11 mouse cellular contexts compared by ENCODE assay signal in the genomic region with DNA sequence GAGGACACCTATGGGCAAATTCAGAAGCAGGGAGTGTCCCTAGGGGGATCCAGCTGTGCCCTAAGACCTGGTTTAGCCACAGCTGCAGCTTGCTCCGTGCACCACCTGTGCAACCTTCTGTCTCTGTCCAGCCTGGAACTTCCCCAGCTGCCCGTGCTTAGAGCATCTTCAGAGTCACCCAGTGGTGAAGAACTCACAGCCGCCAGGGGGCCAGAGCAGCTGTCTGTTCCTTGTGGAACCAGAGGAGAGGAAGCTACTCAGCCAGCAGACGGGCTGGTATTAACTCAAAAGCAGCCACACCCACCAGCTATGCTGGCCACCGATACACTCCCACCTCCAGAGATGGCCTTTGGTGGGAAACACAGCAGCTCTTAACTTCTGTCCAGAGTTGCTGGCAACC. TPM values are rescaled to one million over a fixed set of nuclear protein-coding genes. Genes with fewer than 3 reads are reported as not detected.
DNase-seq lines count a peak whose midpoint lies in the region; ATAC-seq and TF ChIP-seq lines count a peak whose summit lies in the region.
"Had no signal": no experiment of that assay in that cellular context is flagged by ENCODE, and none has a peak within 500 bp of the region (broad histone marks: within the 10 kb centered on the region; RNA-seq: fewer than 3 reads in every experiment).

No protein-coding gene starts in this region.

- H3K27ac ChIP-seq in intestine, postnatal 0 days (ENCODE audit: low read depth, low read length): no peak overlapping the region
- no peak overlapping the region for H3K27ac ChIP-seq in intestine, embryonic 16.5 days (ENCODE audit: low read length)
- H3K27ac ChIP-seq in lung, postnatal 0 days (ENCODE audit: low read length): no peak overlapping the region
- no peak overlapping the region for H3K27ac ChIP-seq in forebrain, embryonic 14.5 days (ENCODE audit: low read depth, low read length)
- H3K27ac ChIP-seq: embryonic facial prominence, embryonic 15.5 days; hindbrain, embryonic 15.5 days; liver, embryonic 13.5 days had no signal

- 21% methylated on average over 5 of the region's 5 CpGs for whole genome bisulfite sequencing in intestine, postnatal 0 days
- 24% methylated on average over 5 of the region's 5 CpGs for WGBS in intestine, embryonic 16.5 days
- 22% methylated on average over 5 of the region's 5 CpGs for WGBS in lung, postnatal 0 days
- 36% methylated on average over 5 of the region's 5 CpGs for WGBS in forebrain, embryonic 14.5 days

- no peaks in the 10 kb centered on the region for H3K4me1 ChIP-seq in intestine, postnatal 0 days (replicated peaks; ENCODE audit: control insufficient read depth, insufficient read depth, low read length)
- H3K4me1 ChIP-seq in intestine, embryonic 16.5 days (ENCODE audit: control insufficient read depth, insufficient read depth, low read length): no peaks in the 10 kb centered on the region
- H3K4me1 ChIP-seq in lung, postnatal 0 days (ENCODE audit: insufficient read depth, low read depth, low read length): no peaks in the 10 kb centered on the region; the same call in 1 of the 2 replicates
- H3K4me1 ChIP-seq in forebrain, embryonic 14.5 days (ENCODE audit: control insufficient read depth, insufficient read depth, low read length): peaks cover 4% of the 10 kb centered on the region; the same call in 1 of the 2 replicates

- TF ChIP-seq CTCF in intestine, postnatal 0 days (IDR thresholded peaks at IDR 0.05; ENCODE audit: low read depth): peak; percentile 60
- TF ChIP-seq CTCF in lung, postnatal 0 days (IDR thresholded peaks at IDR 0.05): peak; percentile 53

- ATAC-seq in intestine, postnatal 0 days: no peak
- no peak for ATAC-seq in intestine, embryonic 16.5 days
- ATAC-seq in lung, postnatal 0 days: no peak
- ATAC-seq in forebrain, embryonic 14.5 days: no peak

- H3K27me3 ChIP-seq in intestine, postnatal 0 days (replicated peaks; ENCODE audit: control insufficient read depth, insufficient read depth, low read length): peaks cover 16% of the 10 kb centered on the region
- H3K27me3 ChIP-seq in intestine, embryonic 16.5 days (replicated peaks; ENCODE audit: control insufficient read depth, insufficient read depth, low read length): peaks cover 15% of the 10 kb centered on the region
- H3K27me3 ChIP-seq in lung, postnatal 0 days (replicated peaks; ENCODE audit: insufficient read depth, low read length): no peaks in the 10 kb centered on the region; the same call in 1 of the 2 replicates
- peaks cover 6% of the 10 kb centered on the region; the same call in 1 of the 2 replicates for H3K27me3 ChIP-seq in forebrain, embryonic 14.5 days (replicated peaks; ENCODE audit: control insufficient read depth, insufficient read depth, low read length)

- H3K4me3 ChIP-seq in intestine, postnatal 0 days (ENCODE audit: low read depth, low read length): no peak overlapping the region
- no peak overlapping the region for H3K4me3 ChIP-seq in intestine, embryonic 16.5 days (ENCODE audit: low read length)
- no peak overlapping the region for H3K4me3 ChIP-seq in lung, postnatal 0 days (ENCODE audit: low read depth, low read length)
- H3K4me3 ChIP-seq in forebrain, embryonic 14.5 days (ENCODE audit: low read depth, low read length): no peak overlapping the region
- H3K4me3 ChIP-seq: embryonic facial prominence, embryonic 15.5 days; hindbrain, embryonic 15.5 days; liver, embryonic 13.5 days had no signal

- no peak for TF ChIP-seq EP300 in lung, postnatal 0 days (IDR thresholded peaks at IDR 0.05)

- no peak overlapping the region for H3K4me2 ChIP-seq in intestine, postnatal 0 days (replicated peaks; ENCODE audit: low read depth)
- no peak overlapping the region for H3K4me2 ChIP-seq in intestine, embryonic 16.5 days (ENCODE audit: low read depth, low read length)
- H3K4me2 ChIP-seq in lung, postnatal 0 days (replicated peaks; ENCODE audit: low read depth, low read length): no peak overlapping the region
- H3K4me2 ChIP-seq in forebrain, embryonic 14.5 days (ENCODE audit: low read length): no peak overlapping the region
- H3K4me2 ChIP-seq: embryonic facial prominence, embryonic 15.5 days; hindbrain, embryonic 15.5 days; liver, embryonic 13.5 days had no signal

- H3K36me3 ChIP-seq in intestine, postnatal 0 days (ENCODE audit: control insufficient read depth, insufficient read depth): no peaks in the 10 kb centered on the region
- H3K36me3 ChIP-seq in intestine, embryonic 16.5 days (ENCODE audit: control insufficient read depth, insufficient read depth, low read length): no peaks in the 10 kb centered on the region
- H3K36me3 ChIP-seq in lung, postnatal 0 days (ENCODE audit: insufficient read depth, low read length): no peaks in the 10 kb centered on the region
- no peaks in the 10 kb centered on the region for H3K36me3 ChIP-seq in forebrain, embryonic 14.5 days (ENCODE audit: control insufficient read depth, insufficient read depth, low read length)
- H3K36me3 ChIP-seq: embryonic facial prominence, embryonic 15.5 days; hindbrain, embryonic 15.5 days; liver, embryonic 13.5 days had no signal

- no peak overlapping the region for H3K9ac ChIP-seq in intestine, postnatal 0 days (ENCODE audit: low read depth, low read length)
- no peak overlapping the region for H3K9ac ChIP-seq in intestine, embryonic 16.5 days (ENCODE audit: low read depth, low read length)
- H3K9ac ChIP-seq in lung, postnatal 0 days (replicated peaks; ENCODE audit: low read depth): no peak overlapping the region
- H3K9ac ChIP-seq in forebrain, embryonic 14.5 days (ENCODE audit: low read length): no peak overlapping the region
- H3K9ac ChIP-seq: embryonic facial prominence, embryonic 15.5 days; hindbrain, embryonic 15.5 days; liver, embryonic 13.5 days had no signal

- H3K9me3 ChIP-seq in intestine, postnatal 0 days (ENCODE audit: control insufficient read depth): no peaks in the 10 kb centered on the region
- H3K9me3 ChIP-seq in intestine, embryonic 16.5 days (ENCODE audit: control insufficient read depth, low read length): no peaks in the 10 kb centered on the region
- H3K9me3 ChIP-seq in lung, postnatal 0 days (ENCODE audit: low read length): no peaks in the 10 kb centered on the region
- no peaks in the 10 kb centered on the region for H3K9me3 ChIP-seq in forebrain, embryonic 14.5 days (replicated peaks; ENCODE audit: control insufficient read depth, low read length)
- H3K9me3 ChIP-seq: embryonic facial prominence, embryonic 15.5 days; hindbrain, embryonic 15.5 days; liver, embryonic 13.5 days had no signal

- DNase-seq in 416B (ENCODE audit: low read depth) (peak; percentile 21), NIH3T3 (ENCODE audit: low read depth) (peak; percentile 36)
- no peak for DNase-seq in lung, postnatal 0 days (ENCODE audit: low spot score)
- DNase-seq in forebrain, embryonic 14.5 days (ENCODE audit: low spot score): no peak
- DNase-seq in right cerebral cortex, adult 2 months (ENCODE audit: low spot score in 2 of 2): no peak
- no peak for DNase-seq in cerebellum, adult 9-11 months
- DNase-seq: liver, embryonic 13.5 days had no signal

RNA-seq across cellular contexts. Expression of gene Slc13a3, which starts 2.9 kb away (rescaled TPM):
- 0.10 TPM in 1 of 2 replicates, not detected in the other for polyA plus RNA-seq in intestine, postnatal 0 days (2015; fragmentation: Nextera tagmentation; extraction: Ambion mirVana)
- 0.40 and 0.56 TPM in 2 replicates for polyA plus RNA-seq in intestine, embryonic 16.5 days (2015; fragmentation: Nextera tagmentation; extraction: Ambion mirVana)
- 0.65 and 0.90 TPM in 2 replicates for polyA plus RNA-seq in lung, postnatal 0 days (2015; fragmentation: Nextera tagmentation; extraction: Ambion mirVana)
- 5.8 and 8.6 TPM in 2 replicates for polyA plus RNA-seq in forebrain, embryonic 14.5 days (2014; fragmentation: Nextera tagmentation; extraction: Ambion mirVana)

RNA-seq across cellular contexts. Expression of gene Trp53rka, which starts 23.0 kb away (rescaled TPM):
- 10.8 and 10.9 TPM in 2 replicates for polyA plus RNA-seq in intestine, postnatal 0 days (2015; fragmentation: Nextera tagmentation; extraction: Ambion mirVana)
- 23.6 and 23.8 TPM in 2 replicates for polyA plus RNA-seq in intestine, embryonic 16.5 days (2015; fragmentation: Nextera tagmentation; extraction: Ambion mirVana)
- polyA plus RNA-seq in lung, postnatal 0 days (2015; fragmentation: Nextera tagmentation; extraction: Ambion mirVana): 21.5 and 22.5 TPM in 2 replicates
- 37.0 and 45.0 TPM in 2 replicates for polyA plus RNA-seq in forebrain, embryonic 14.5 days (2014; fragmentation: Nextera tagmentation; extraction: Ambion mirVana)

RNA-seq across cellular contexts. Expression of gene Slc2a10, which starts 33.4 kb away (rescaled TPM):
- 1.6 and 2.1 TPM in 2 replicates for polyA plus RNA-seq in intestine, postnatal 0 days (2015; fragmentation: Nextera tagmentation; extraction: Ambion mirVana)
- 4.0 and 5.3 TPM in 2 replicates for polyA plus RNA-seq in intestine, embryonic 16.5 days (2015; fragmentation: Nextera tagmentation; extraction: Ambion mirVana)
- polyA plus RNA-seq in lung, postnatal 0 days (2015; fragmentation: Nextera tagmentation; extraction: Ambion mirVana): 6.7 and 6.9 TPM in 2 replicates
- polyA plus RNA-seq in forebrain, embryonic 14.5 days (2014; fragmentation: Nextera tagmentation; extraction: Ambion mirVana): 1.2 and 1.8 TPM in 2 replicates

Comparison
In these comparisons a context has a peak if more than half of its experiments do, and no peak if none do; other contexts are left out.
1. DNase-seq: peak in 416B (single experiment) and NIH3T3 (single experiment); none in lung, postnatal 0 days (single experiment), forebrain, embryonic 14.5 days (single experiment), right cerebral cortex, adult 2 months (0 of 2) and cerebellum, adult 9-11 months (single experiment).